Mouse (Mus musculus) MEL (cell line): Measurements from ENCODE around the gene Gh.

Experiments
- MAX ChIP-seq: IDR thresholded peaks from 2 replicates; pipeline ENCODE4 v1.6.1; 2011; ENCODE audit warnings: low read length, improper control_type of control experiment
- NELFE ChIP-seq: IDR thresholded peaks from 2 replicates; pipeline ENCODE4 v1.6.1; 2011; ENCODE audit warnings: low read depth, low read length, improper control_type of control experiment

DNA sequence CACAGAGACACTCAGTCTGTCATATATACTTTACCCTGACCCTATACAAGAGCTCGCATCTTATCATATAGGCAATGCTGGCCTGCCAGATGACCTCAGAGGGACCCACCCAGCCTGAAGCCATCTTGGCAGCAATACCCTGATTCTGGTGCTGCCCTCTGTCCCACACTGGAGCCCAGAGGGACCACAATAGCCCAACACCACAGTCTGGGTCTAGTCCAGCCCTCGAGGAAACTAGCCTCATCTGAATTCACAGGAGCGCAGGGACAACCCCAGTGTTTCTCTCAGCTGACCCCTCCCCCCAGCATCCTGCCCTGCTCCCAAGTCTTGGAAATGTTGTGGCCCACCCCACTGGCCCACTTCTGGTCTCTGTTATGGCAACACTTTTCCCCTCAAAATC lies 49.6 kb upstream of the Gh start:
- no peak for TF ChIP-seq NELFE
- no peak for TF ChIP-seq MAX
